Mouse (Mus musculus) hindbrain, embryonic 15.5 days (tissue): ENCODE measurements around the gene Mettl24. TPM values are rescaled to one million over a fixed set of nuclear protein-coding genes. Genes with fewer than 3 reads are reported as not detected.

Source experiments
- polyA plus RNA-seq: library from polyadenylated mRNA; unstranded; fragments of >200 nt; fragmentation: Nextera tagmentation; extraction: Ambion mirVana; gene quantifications from 2 replicates; pipeline ENCODE4 v1.2.1, GENCODE M21; 2015

Mettl24 gene
- polyA plus RNA-seq, 1 experiment from 2014 or later: 0.60 TPM

Other genes starting within 250 kb of the Mettl24 start
- not detected in 2 replicates for gene Slc22a16, start 112.9 kb upstream of the Mettl24 start, polyA plus RNA-seq
- 1.2 and 1.6 TPM in 2 replicates for gene Ddo, start 53.3 kb upstream of the Mettl24 start, polyA plus RNA-seq
- gene Cdc40, start 200.0 kb downstream of the Mettl24 start, polyA plus RNA-seq: 22.4 and 22.6 TPM in 2 replicates
- gene Wasf1, start 200.2 kb downstream of the Mettl24 start, polyA plus RNA-seq: 101 and 122 TPM in 2 replicates